In the genomic region with DNA sequence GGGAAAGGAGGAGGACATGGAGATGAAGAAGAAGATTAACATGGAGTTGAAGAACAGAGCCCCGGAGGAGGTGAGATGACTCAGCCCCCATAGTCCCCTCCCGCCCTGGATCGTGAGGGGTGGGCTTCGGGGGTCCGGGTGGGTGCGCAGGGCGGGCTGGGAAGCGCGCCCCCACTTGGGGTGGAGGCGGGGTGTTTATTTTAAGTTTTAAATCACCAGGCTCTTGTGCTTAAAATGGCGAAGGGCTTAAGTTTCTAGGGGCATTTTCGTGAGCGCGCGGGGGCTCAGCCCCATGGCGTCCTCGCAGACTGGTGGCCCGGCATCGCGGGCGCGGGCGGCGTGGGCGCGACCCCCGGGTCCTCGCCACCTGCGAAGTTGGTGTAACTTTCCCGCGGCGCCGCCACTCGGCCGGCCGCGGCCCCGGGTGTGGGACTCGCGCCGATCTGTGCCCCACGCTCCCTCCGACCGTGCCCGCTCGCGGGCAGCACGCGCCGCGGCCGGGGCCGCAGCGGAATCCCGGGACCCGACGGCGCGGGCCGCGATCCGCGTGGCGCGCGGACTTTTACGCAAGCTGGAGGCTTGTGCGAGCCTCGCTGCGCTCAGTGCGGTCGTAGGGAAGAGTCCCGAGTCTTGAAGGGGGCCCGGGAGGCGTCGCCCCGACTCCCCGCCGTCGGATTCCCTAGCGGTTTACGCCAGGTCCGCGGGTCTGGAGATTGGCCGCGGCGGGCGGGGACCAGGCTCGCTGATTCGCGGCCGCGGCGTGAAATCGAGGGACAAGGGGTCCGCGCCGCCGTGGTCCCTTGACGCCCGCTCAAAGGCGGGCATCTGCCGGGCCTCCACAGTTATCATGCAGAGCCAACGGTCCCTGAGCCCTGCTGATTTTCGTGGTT, we compare ENCODE assay signal across 8 mouse cellular contexts. TPM values are rescaled to one million over a fixed set of nuclear protein-coding genes. Genes with fewer than 3 reads are reported as not detected.
DNase-seq lines count a peak whose midpoint lies in the region.

No protein-coding gene starts in this region.

- peak; percentile 63 for DNase-seq in CD4-positive, CD25-positive, alpha-beta regulatory T cell, adult 2 months (ENCODE audit: low read depth, low spot score)
- DNase-seq in T-cell, adult 2 months (ENCODE audit: low spot score): peak; percentile 41
- DNase-seq in embryo, embryonic 11.5 days (ENCODE audit: low read depth, low spot score): peak; percentile 42
- peak; percentile 28 to 39 for DNase-seq in heart, adult 9 months (ENCODE audit: low spot score in 2 of 2)
- peak; percentile 36 to 75 for DNase-seq in kidney, postnatal 25 days
- DNase-seq in lung, postnatal 36 days: peak; percentile 42
- peak; percentile 75 for DNase-seq in retina, postnatal 1 day
- peak; percentile 55 for DNase-seq in urinary bladder, adult 2 months (ENCODE audit: low spot score)

RNA-seq across cellular contexts. Expression of gene Anp32e, which starts 0.8 kb away (rescaled TPM):
- 53.4 and 78.9 TPM in 2 replicates for polyA plus RNA-seq in urinary bladder, adult 2 months (2012; rRNA removed)

RNA-seq across cellular contexts. Expression of gene Car14, which starts 25.3 kb away (rescaled TPM):
- polyA plus RNA-seq in urinary bladder, adult 2 months (2012; rRNA removed): 14.7 and 17.0 TPM in 2 replicates

RNA-seq across cellular contexts. Expression of gene Aph1a, which starts 36.1 kb away (rescaled TPM):
- polyA plus RNA-seq in urinary bladder, adult 2 months (2012; rRNA removed): 84.0 and 96.2 TPM in 2 replicates

RNA-seq across cellular contexts. Expression of gene BC028528, which starts 38.0 kb away (rescaled TPM):
- 28.6 and 30.4 TPM in 2 replicates for polyA plus RNA-seq in urinary bladder, adult 2 months (2012; rRNA removed)

RNA-seq across cellular contexts. Expression of gene Ciart, which starts 47.8 kb away (rescaled TPM):
- 37.5 and 49.5 TPM in 2 replicates for polyA plus RNA-seq in urinary bladder, adult 2 months (2012; rRNA removed)

Comparison
In these comparisons a context has a peak if more than half of its experiments do, and no peak if none do; other contexts are left out.
1. Peak in every context shown above with its lines: DNase-seq.